Mouse (Mus musculus) testis, adult 2 months (tissue): ENCODE data around the gene Radil. TPM values are rescaled to one million over a fixed set of nuclear protein-coding genes. Genes with fewer than 3 reads are reported as not detected.

Experiments
- H3K27ac ChIP-seq: fragments of 200-500 bp; 2 replicates; pipeline ENCODE4 v1.5.1; 2012; ENCODE audit warnings: low read depth, low read length; ENCODE audit not compliant: control insufficient read depth, insufficient read depth
- H3K27me3 ChIP-seq: fragments of 200-500 bp; 2 replicates; pipeline ENCODE4 v1.6.1; 2012; ENCODE audit warnings: mild to moderate bottlenecking, low read length, moderate library complexity; ENCODE audit not compliant: control insufficient read depth, insufficient read depth
- H3K36me3 ChIP-seq: fragments of 200-500 bp; 2 replicates; pipeline ENCODE4 v1.6.1; 2012; ENCODE audit warnings: mild to moderate bottlenecking, low read length; ENCODE audit not compliant: control insufficient read depth, insufficient read depth
- H3K4me1 ChIP-seq: fragments of 200-500 bp; 2 replicates; pipeline ENCODE4 v1.6.1; 2012; ENCODE audit warnings: low read length; ENCODE audit not compliant: control insufficient read depth, insufficient read depth
- H3K4me3 ChIP-seq: fragments of 200-500 bp; 2 replicates; pipeline ENCODE4 v1.5.1; 2012; ENCODE audit warnings: low read depth, mild to moderate bottlenecking, low read length, moderate library complexity, mixed read lengths; ENCODE audit not compliant: control insufficient read depth
- CTCF ChIP-seq: fragments of 200-500 bp; IDR thresholded peaks from 2 replicates; pipeline ENCODE4 v1.5.1; 2012; ENCODE audit warnings: low read depth, mild to moderate bottlenecking, inconsistent platforms, low read length, moderate library complexity; ENCODE audit not compliant: control insufficient read depth, insufficient read depth, insufficient replicate concordance
- POLR2A ChIP-seq: fragments of 200-500 bp; IDR thresholded peaks from 2 replicates; pipeline ENCODE4 v1.6.1; 2012; ENCODE audit warnings: low read depth, mild to moderate bottlenecking, inconsistent platforms, low read length, moderate library complexity; ENCODE audit not compliant: control insufficient read depth
- polyA plus RNA-seq: library from polyadenylated mRNA; depleted of rRNA; stranded (reverse); fragments of >200 nt; gene quantifications from 2 replicates; pipeline ENCODE4 v1.2.3, GENCODE M21; 2012

Gene Radil
- polyA plus RNA-seq, 1 experiment = 38.2 TPM

- H3K4me3 ChIP-seq = no peak overlapping the region
- no peak overlapping the region for H3K27ac ChIP-seq
- no peaks in the 10 kb centered on the region; the same call in 1 of the 2 replicates for H3K36me3 ChIP-seq
- no peaks in the 10 kb centered on the region for H3K27me3 ChIP-seq
- TF ChIP-seq CTCF = no peak
- TF ChIP-seq POLR2A = no peak
- no peaks in the 10 kb centered on the region for H3K4me1 ChIP-seq
Measured at GRCm38 (mm10) chr5:142509141-142510060, 41.5 kb downstream of the Radil start.

- no peak overlapping the region for H3K27ac ChIP-seq
- no peak; the same call in 1 of the 2 replicates for TF ChIP-seq CTCF
- no peak for TF ChIP-seq POLR2A
Measured at GRCm38 (mm10) chr5:142505695-142506423, 45.0 kb downstream of the Radil start.

GRCm38 (mm10) chr5:142504175-142504574 lies 46.7 kb downstream of the Radil start:
- no peaks in the 10 kb centered on the region; the same call in none of the 2 replicates for H3K36me3 ChIP-seq
- H3K4me1 ChIP-seq = no peaks in the 10 kb centered on the region
- no peaks in the 10 kb centered on the region for H3K27me3 ChIP-seq
- H3K4me3 ChIP-seq = no peak overlapping the region
- TF ChIP-seq CTCF (no peak), POLR2A (no peak)
- H3K27ac ChIP-seq = no peak overlapping the region

More at GRCm38 (mm10) chr5:142505695-142506423, 45.0 kb downstream of the Radil start:
- no peaks in the 10 kb centered on the region; the same call in none of the 2 replicates for H3K36me3 ChIP-seq
- no peaks in the 10 kb centered on the region for H3K4me1 ChIP-seq
- H3K4me3 ChIP-seq = no peak overlapping the region
- no peaks in the 10 kb centered on the region for H3K27me3 ChIP-seq

- no peak overlapping the region for H3K4me3 ChIP-seq
- TF ChIP-seq POLR2A (no peak), CTCF (peak; percentile 69; the same call in 1 of the 2 replicates)
- no peak overlapping the region for H3K27ac ChIP-seq
Measured at GRCm38 (mm10) chr5:142502414-142502813, 48.5 kb downstream of the Radil start.

GRCm38 (mm10) chr5:142500918-142501317 lies 50.0 kb downstream of the Radil start:
- Histone ChIP-seq H3K27me3 (no peaks in the 10 kb centered on the region), H3K4me1 (no peaks in the 10 kb centered on the region), H3K4me3 (no peak overlapping the region), H3K27ac (no peak overlapping the region), H3K36me3 (no peaks in the 10 kb centered on the region; the same call in 1 of the 2 replicates)
- TF ChIP-seq CTCF = no peak

More at GRCm38 (mm10) chr5:142502414-142502813, 48.5 kb downstream of the Radil start:
- H3K27me3 ChIP-seq = no peaks in the 10 kb centered on the region
- no peaks in the 10 kb centered on the region; the same call in none of the 2 replicates for H3K36me3 ChIP-seq
- H3K4me1 ChIP-seq = no peaks in the 10 kb centered on the region

- no peaks in the 10 kb centered on the region for H3K4me1 ChIP-seq
- H3K27me3 ChIP-seq = no peaks in the 10 kb centered on the region
- TF ChIP-seq POLR2A = no peak
- peak; percentile 35; the same call in 1 of the 2 replicates for TF ChIP-seq CTCF
- H3K36me3 ChIP-seq = no peaks in the 10 kb centered on the region; the same call in 1 of the 2 replicates
- no peak overlapping the region for H3K4me3 ChIP-seq
- no peak overlapping the region for H3K27ac ChIP-seq
Measured at GRCm38 (mm10) chr5:142498964-142499363, 51.9 kb downstream of the Radil start.

- Histone ChIP-seq H3K36me3 (no peaks in the 10 kb centered on the region; the same call in 1 of the 2 replicates), H3K27ac (no peak overlapping the region)
- TF ChIP-seq POLR2A = no peak
- no peak for TF ChIP-seq CTCF
Measured at GRCm38 (mm10) chr5:142495321-142496096, 55.4 kb downstream of the Radil start.

More at GRCm38 (mm10) chr5:142495321-142496096, 55.4 kb downstream of the Radil start:
- Histone ChIP-seq H3K4me3 (no peak overlapping the region), H3K4me1 (no peaks in the 10 kb centered on the region), H3K27me3 (no peaks in the 10 kb centered on the region)
